In the genomic region with DNA sequence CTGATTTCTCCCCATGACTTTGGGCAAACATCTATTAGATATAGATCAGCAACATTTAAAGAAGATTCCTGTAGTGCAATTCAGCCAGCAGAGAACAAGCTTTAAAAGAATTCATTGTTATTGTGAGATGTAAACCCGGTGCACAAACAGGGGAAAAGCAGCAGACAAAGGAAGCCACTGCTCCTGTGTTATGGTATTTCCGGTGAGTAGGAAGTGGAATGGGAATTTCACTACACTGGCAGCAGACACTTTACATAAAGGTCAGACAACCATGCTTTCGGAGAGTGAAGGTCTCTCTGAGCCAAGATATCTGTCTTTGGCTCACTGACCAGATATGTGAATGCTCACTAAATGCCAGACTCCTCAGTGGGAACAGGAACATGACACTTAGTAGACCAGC, we compare ENCODE assay signal across 27 mouse cellular contexts. TPM values are rescaled to one million over a fixed set of nuclear protein-coding genes. Genes with fewer than 3 reads are reported as not detected.
A peak's percentile ranks its signal among the peaks of the same experiment; 100 is the strongest.
DNase-seq lines count a peak whose midpoint lies in the region; ATAC-seq and TF ChIP-seq lines count a peak whose summit lies in the region.
"Had no signal": no experiment of that assay in that cellular context is flagged by ENCODE, and none has a peak within 500 bp of the region (broad histone marks: within the 10 kb centered on the region; RNA-seq: fewer than 3 reads in every experiment).

No protein-coding gene starts in this region.

- ATAC-seq in embryonic facial prominence, embryonic 14.5 days (ENCODE audit: low read depth) = no peak
- no peak for ATAC-seq in lung, embryonic 14.5 days (ENCODE audit: insufficient read depth)
- ATAC-seq: CD4-positive, CD25-positive, alpha-beta regulatory T cell, adult 4 months; forebrain, embryonic 13.5 days; forebrain, embryonic 15.5 days; forebrain, postnatal 0 days had no signal

- H3K27me3 ChIP-seq in embryonic facial prominence, embryonic 14.5 days (replicated peaks; ENCODE audit: control insufficient read depth, insufficient read depth, low read length) = no peaks in the 10 kb centered on the region
- H3K27me3 ChIP-seq in embryonic facial prominence, embryonic 10.5 days (replicated peaks; ENCODE audit: low read depth, poor library complexity, severe bottlenecking) = no peaks in the 10 kb centered on the region
- no peaks in the 10 kb centered on the region for H3K27me3 ChIP-seq in lung, embryonic 14.5 days (ENCODE audit: insufficient read depth, low read length)
- H3K27me3 ChIP-seq: CH12.LX; embryonic facial prominence, embryonic 13.5 days; forebrain, embryonic 13.5 days; forebrain, embryonic 15.5 days had no signal

- no peak overlapping the region for H3K9ac ChIP-seq in embryonic facial prominence, embryonic 14.5 days (ENCODE audit: low read depth, low read length)
- no peak overlapping the region for H3K9ac ChIP-seq in lung, embryonic 14.5 days
- H3K9ac ChIP-seq: embryonic facial prominence, embryonic 13.5 days; forebrain, embryonic 13.5 days; forebrain, embryonic 15.5 days; forebrain, postnatal 0 days had no signal

- H3K9me3 ChIP-seq in embryonic facial prominence, embryonic 14.5 days (ENCODE audit: control insufficient read depth, low read length) = no peaks in the 10 kb centered on the region
- no peaks in the 10 kb centered on the region for H3K9me3 ChIP-seq in embryonic facial prominence, embryonic 10.5 days
- H3K9me3 ChIP-seq in lung, embryonic 14.5 days (ENCODE audit: low read depth, low read length) = no peaks in the 10 kb centered on the region
- H3K9me3 ChIP-seq: embryonic facial prominence, embryonic 13.5 days; forebrain, embryonic 13.5 days; forebrain, embryonic 15.5 days had no signal

- DNase-seq in embryonic facial prominence, embryonic 14.5 days (ENCODE audit: low spot score) = peak; percentile 3
- DNase-seq in embryonic facial prominence, embryonic 10.5 days (ENCODE audit: low spot score) = no peak
- DNase-seq in lung, embryonic 14.5 days = peak; percentile 9
- DNase-seq in lung, postnatal 25 days (ENCODE audit: low spot score) = no peak
- DNase-seq in lung, postnatal 10 days = peak; percentile 5
- no peak for DNase-seq in lung, adult 18-20 months
- DNase-seq in ZHBTc4 (ENCODE audit: low read depth, low spot score) = peak; percentile 58
- DNase-seq in yolk sac, embryonic 10.5 days (ENCODE audit: low spot score) = no peak
- DNase-seq: adrenal gland, adult 2 months; adrenal gland, postnatal 10 days; adrenal gland, postnatal 25 days; B cell, adult 2 months; cerebellum, adult 11-12 months; cerebellum, adult 2 months; cerebellum, adult 9-10 months; cerebellum, postnatal 10 days; cerebellum, postnatal 25 days; forebrain, postnatal 0 days had no signal

- no peak overlapping the region for H3K27ac ChIP-seq in embryonic facial prominence, embryonic 14.5 days (replicated peaks; ENCODE audit: low read depth, low read length)
- no peak overlapping the region for H3K27ac ChIP-seq in embryonic facial prominence, embryonic 10.5 days (replicated peaks)
- H3K27ac ChIP-seq in lung, embryonic 14.5 days (ENCODE audit: low read depth) = no peak overlapping the region
- H3K27ac ChIP-seq: embryonic facial prominence, embryonic 13.5 days; forebrain, embryonic 13.5 days; forebrain, embryonic 15.5 days had no signal

- TF ChIP-seq CTCF in lung, embryonic 14.5 days (IDR thresholded peaks at IDR 0.05; ENCODE audit: low read depth) = no peak

- no peak overlapping the region for H3K4me3 ChIP-seq in embryonic facial prominence, embryonic 14.5 days (ENCODE audit: low read depth, low read length)
- H3K4me3 ChIP-seq in embryonic facial prominence, embryonic 10.5 days = no peak overlapping the region
- H3K4me3 ChIP-seq in lung, embryonic 14.5 days (ENCODE audit: low read depth, low read length) = no peak overlapping the region
- H3K4me3 ChIP-seq: embryonic facial prominence, embryonic 13.5 days; forebrain, embryonic 13.5 days; forebrain, embryonic 15.5 days had no signal

- H3K4me1 ChIP-seq in embryonic facial prominence, embryonic 14.5 days (ENCODE audit: control insufficient read depth, insufficient read depth, low read length) = no peaks in the 10 kb centered on the region
- H3K4me1 ChIP-seq in embryonic facial prominence, embryonic 10.5 days = no peaks in the 10 kb centered on the region
- no peaks in the 10 kb centered on the region for H3K4me1 ChIP-seq in lung, embryonic 14.5 days (ENCODE audit: insufficient read depth)
- H3K4me1 ChIP-seq: embryonic facial prominence, embryonic 13.5 days; forebrain, embryonic 13.5 days; forebrain, embryonic 15.5 days had no signal

- WGBS in embryonic facial prominence, embryonic 14.5 days = 71% methylated on average over 3 of the region's 3 CpGs
- 80% methylated on average over 3 of the region's 3 CpGs for WGBS in embryonic facial prominence, embryonic 10.5 days
- WGBS in lung, embryonic 14.5 days = 51% methylated on average over 3 of the region's 3 CpGs

- no peak overlapping the region for H3K4me2 ChIP-seq in embryonic facial prominence, embryonic 14.5 days (ENCODE audit: low read depth, low read length)
- no peak overlapping the region for H3K4me2 ChIP-seq in lung, embryonic 14.5 days
- H3K4me2 ChIP-seq: embryonic facial prominence, embryonic 13.5 days; forebrain, embryonic 13.5 days; forebrain, embryonic 15.5 days had no signal

- H3K36me3 ChIP-seq in embryonic facial prominence, embryonic 14.5 days (ENCODE audit: control insufficient read depth, insufficient read depth, low read length) = no peaks in the 10 kb centered on the region
- H3K36me3 ChIP-seq in embryonic facial prominence, embryonic 10.5 days (replicated peaks) = no peaks in the 10 kb centered on the region
- H3K36me3 ChIP-seq in lung, embryonic 14.5 days (ENCODE audit: insufficient read depth) = no peaks in the 10 kb centered on the region
- H3K36me3 ChIP-seq: embryonic facial prominence, embryonic 13.5 days; forebrain, embryonic 15.5 days had no signal

RNA-seq across cellular contexts. Expression of a gene that starts 21.2 kb away (rescaled TPM):
- polyA plus RNA-seq in embryonic facial prominence, embryonic 14.5 days (2014; fragmentation: Nextera tagmentation; extraction: Ambion mirVana) = 1.2 and 1.3 TPM in 2 replicates
- polyA plus RNA-seq in embryonic facial prominence, embryonic 10.5 days (2016; fragmentation: Nextera tagmentation; extraction: Ambion mirVana) = 0.91 and 1.3 TPM in 2 replicates
- polyA plus RNA-seq in lung, embryonic 14.5 days (2014; fragmentation: Nextera tagmentation; extraction: Ambion mirVana) = 1.5 and 2.1 TPM in 2 replicates

RNA-seq across cellular contexts. Expression of a gene that starts 21.5 kb away (rescaled TPM):
- 52.7 and 78.2 TPM in 2 replicates for polyA plus RNA-seq in embryonic facial prominence, embryonic 14.5 days (2014; fragmentation: Nextera tagmentation; extraction: Ambion mirVana)
- 19.0 and 20.3 TPM in 2 replicates for polyA plus RNA-seq in embryonic facial prominence, embryonic 10.5 days (2016; fragmentation: Nextera tagmentation; extraction: Ambion mirVana)
- 52.9 and 55.1 TPM in 2 replicates for polyA plus RNA-seq in lung, embryonic 14.5 days (2014; fragmentation: Nextera tagmentation; extraction: Ambion mirVana)

RNA-seq across cellular contexts. Expression of a gene that starts 33.1 kb away (rescaled TPM):
- polyA plus RNA-seq in embryonic facial prominence, embryonic 14.5 days (2014; fragmentation: Nextera tagmentation; extraction: Ambion mirVana) = 0.19 and 0.31 TPM in 2 replicates
- polyA plus RNA-seq in embryonic facial prominence, embryonic 10.5 days (2016; fragmentation: Nextera tagmentation; extraction: Ambion mirVana) = 0.28 TPM in 1 of 2 replicates, not detected in the other
- polyA plus RNA-seq in lung, embryonic 14.5 days (2014; fragmentation: Nextera tagmentation; extraction: Ambion mirVana) = not detected in 2 replicates
- polyA plus RNA-seq: adrenal gland, adult 2 months; brain, embryonic 14.5 days; CD4-positive, CD25-positive, alpha-beta regulatory T cell, adult 4 months; cerebellum, adult 2 months; cortical plate, adult 2 months; embryonic facial prominence, embryonic 11.5 days; embryonic facial prominence, embryonic 13.5 days; forebrain, embryonic 11.5 days; forebrain, embryonic 13.5 days; forebrain, embryonic 15.5 days; forebrain, postnatal 0 days had no signal

RNA-seq across cellular contexts. Expression of a gene that starts 35.7 kb away (rescaled TPM):
- polyA plus RNA-seq in embryonic facial prominence, embryonic 14.5 days (2014; fragmentation: Nextera tagmentation; extraction: Ambion mirVana) = 5.7 and 5.8 TPM in 2 replicates
- 6.6 and 6.8 TPM in 2 replicates for polyA plus RNA-seq in embryonic facial prominence, embryonic 10.5 days (2016; fragmentation: Nextera tagmentation; extraction: Ambion mirVana)
- 11.2 and 11.4 TPM in 2 replicates for polyA plus RNA-seq in lung, embryonic 14.5 days (2014; fragmentation: Nextera tagmentation; extraction: Ambion mirVana)

RNA-seq across cellular contexts. Expression of a gene that starts 40.2 kb away (rescaled TPM):
- polyA plus RNA-seq in embryonic facial prominence, embryonic 14.5 days (2014; fragmentation: Nextera tagmentation; extraction: Ambion mirVana) = 12.8 and 15.7 TPM in 2 replicates
- 18.4 and 19.5 TPM in 2 replicates for polyA plus RNA-seq in embryonic facial prominence, embryonic 10.5 days (2016; fragmentation: Nextera tagmentation; extraction: Ambion mirVana)
- polyA plus RNA-seq in lung, embryonic 14.5 days (2014; fragmentation: Nextera tagmentation; extraction: Ambion mirVana) = 22.6 and 25.7 TPM in 2 replicates

Comparison
In these comparisons a context has a peak if more than half of its experiments do, and no peak if none do; other contexts are left out.
1. DNase-seq: peak in embryonic facial prominence, embryonic 14.5 days (single experiment), lung, embryonic 14.5 days (single experiment), lung, postnatal 10 days (single experiment) and ZHBTc4 (single experiment); none in embryonic facial prominence, embryonic 10.5 days (single experiment), lung, postnatal 25 days (single experiment), lung, adult 18-20 months (0 of 2) and yolk sac, embryonic 10.5 days (single experiment).